Mouse (Mus musculus): Measurements from ENCODE around the gene Ufsp1.

Gene Ufsp1

DNA sequence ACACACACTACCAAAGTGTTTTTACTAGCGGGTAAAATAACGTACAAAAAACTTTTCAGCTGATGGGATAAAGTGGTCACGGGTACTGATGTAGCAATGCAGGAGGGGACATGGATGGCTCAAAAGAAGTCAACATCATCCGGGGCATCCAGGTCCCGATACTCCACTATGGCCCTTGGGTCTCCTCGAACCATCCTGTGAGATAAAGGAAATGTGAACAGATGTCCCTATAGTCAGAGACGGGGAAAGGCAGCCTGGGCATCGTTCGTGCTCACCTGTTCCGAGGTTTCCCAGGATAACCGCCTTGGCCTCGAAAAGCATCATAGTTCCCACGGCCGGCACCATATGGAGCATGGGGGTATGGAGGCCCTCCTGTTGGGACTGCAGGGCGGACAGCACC is 1.3 kb downstream of the Ufsp1 start:
- no peak for DNase-seq (ENCODE audit: low spot score)

DNA sequence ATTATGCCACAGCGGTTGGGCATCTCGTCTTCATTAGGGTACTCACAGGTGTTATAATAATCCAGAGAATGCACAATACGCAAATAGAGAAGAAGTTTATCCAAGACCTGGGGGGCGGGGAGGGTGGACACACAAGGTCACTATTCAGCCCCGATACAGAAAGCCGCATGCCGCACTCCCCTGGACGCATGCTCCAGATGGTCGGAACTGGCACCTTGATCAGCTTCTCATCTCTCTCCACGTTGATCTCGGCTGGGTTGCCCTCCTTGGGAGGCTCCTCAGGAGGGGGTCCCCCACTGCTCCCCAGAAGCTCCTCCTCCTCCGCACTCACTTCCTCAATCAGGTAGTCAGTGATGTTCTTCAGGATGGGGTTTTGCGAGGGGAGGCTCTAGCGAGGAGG is 2.7 kb downstream of the Ufsp1 start:
- DNase-seq (ENCODE audit: low spot score), result no peak

DNA sequence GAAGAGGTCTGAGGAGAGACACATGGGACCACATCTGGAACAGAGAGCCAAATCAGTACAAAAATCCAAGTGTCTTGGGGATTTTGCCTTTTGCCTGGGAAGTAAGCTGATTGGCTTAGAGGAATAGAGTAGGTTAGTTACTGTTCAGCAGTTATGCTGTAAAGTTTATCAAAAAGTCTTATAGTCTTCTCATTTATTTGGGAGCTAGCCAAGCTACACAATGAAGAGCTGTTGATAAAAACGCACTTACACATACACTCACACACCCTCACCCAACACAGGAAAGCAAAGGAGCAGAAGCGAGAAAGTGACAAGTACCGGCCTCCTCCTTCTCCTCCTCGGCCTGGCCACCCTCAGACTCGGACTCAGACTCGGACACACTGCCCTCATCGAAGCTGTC is 4.8 kb downstream of the Ufsp1 start:
- DNase-seq (ENCODE audit: low spot score), result no peak

DNA sequence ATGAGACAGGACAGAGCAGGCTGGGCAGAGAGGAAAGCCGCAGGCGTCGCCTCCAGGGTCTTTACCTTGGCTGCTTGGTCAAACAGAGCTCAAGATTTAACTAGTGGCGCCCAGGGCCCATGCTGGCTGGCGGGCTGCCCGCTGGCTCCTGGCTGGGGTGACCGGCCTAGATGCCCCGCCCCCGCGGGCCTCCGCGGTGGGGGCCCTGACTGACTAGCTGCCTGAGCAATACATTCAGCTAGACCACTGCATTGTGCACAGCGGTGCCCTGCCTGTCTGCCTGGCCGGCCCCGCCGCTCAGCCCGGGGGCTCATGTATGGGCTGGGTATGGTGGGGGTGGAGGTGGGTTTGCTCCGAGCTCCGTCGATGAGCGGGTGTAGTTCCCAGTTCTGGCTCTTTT is 6.8 kb downstream of the Ufsp1 start:
- no peak for DNase-seq (ENCODE audit: low spot score)

DNA sequence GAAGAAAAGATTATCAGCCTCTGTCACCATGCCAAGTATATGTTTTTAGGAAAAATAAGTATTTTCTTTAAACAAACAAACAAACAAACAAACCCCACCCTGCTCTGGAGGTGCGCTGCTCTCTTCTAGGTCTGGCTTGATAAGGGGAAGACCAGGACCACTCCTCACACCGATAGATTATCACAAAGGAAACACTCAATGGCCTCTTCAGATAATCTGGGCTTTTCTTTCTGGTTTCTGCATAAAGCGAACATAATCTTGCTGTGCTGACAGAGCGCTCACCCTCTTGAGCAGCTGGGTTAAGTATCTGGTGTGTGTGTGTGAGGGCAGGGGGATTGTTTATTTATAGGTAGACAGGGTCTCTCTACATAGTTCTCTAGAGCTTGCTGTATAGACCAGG is 9.2 kb downstream of the Ufsp1 start:
- no peak for DNase-seq (ENCODE audit: low spot score)

DNA sequence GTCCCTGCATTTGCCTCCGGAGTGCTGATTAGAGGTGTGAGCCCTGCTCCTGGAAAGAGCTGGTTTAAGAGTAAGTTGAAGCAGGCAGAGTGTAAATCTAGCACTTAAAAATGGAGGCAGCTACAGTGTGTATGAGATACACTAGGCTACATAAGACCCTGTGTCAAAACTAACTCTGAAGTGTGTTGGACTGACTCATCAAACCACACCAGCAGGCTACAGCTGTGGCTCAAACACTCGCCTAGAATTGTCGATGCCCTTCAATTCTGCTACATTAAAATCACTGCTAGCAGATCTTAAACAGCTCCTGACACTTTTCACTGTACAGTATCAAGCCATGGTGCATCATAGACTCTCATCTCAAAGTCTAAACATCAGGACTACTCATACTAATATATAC is 9.7 kb downstream of the Ufsp1 start:
- no peak for DNase-seq (ENCODE audit: low spot score)

DNA sequence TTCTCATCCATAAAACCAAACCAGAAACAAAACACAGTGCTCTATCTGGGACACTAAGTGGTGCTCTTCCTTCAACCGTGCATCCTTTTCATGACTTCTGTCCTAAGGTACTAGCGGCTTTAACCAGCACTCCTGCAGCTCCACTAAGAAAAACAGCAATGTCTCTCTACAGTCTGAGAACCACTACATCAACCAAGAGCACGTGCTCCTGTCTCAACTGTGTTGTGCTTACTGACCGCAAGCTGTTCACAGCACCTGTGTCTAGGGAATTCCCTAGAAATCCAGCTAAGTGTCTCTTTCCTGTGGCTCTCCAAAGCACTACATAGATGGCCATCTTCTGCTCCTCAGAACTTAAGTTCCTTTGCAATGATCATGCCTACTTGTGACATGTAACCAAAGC is 10.4 kb downstream of the Ufsp1 start:
- no peak for DNase-seq (ENCODE audit: low spot score)

DNA sequence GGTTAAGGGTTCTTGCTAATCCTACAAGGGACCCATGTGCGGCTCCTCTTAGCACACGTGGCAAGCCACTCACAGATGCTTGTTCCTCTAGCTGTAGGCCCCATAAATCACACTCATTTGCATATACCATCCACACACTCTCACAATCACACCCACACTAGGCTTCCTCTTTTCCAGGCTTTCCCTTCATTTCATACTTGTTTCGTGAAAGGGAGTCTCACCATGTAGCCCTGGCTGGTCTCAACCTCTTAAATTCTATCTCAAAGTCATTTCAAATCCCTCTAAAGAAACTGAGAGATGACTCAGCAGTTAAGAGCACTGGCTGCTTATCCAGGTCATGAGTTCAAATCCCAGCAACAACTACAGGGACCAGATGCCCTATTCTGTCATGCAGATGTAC is 11.4 kb downstream of the Ufsp1 start:
- DNase-seq (ENCODE audit: low spot score), result no peak

DNA sequence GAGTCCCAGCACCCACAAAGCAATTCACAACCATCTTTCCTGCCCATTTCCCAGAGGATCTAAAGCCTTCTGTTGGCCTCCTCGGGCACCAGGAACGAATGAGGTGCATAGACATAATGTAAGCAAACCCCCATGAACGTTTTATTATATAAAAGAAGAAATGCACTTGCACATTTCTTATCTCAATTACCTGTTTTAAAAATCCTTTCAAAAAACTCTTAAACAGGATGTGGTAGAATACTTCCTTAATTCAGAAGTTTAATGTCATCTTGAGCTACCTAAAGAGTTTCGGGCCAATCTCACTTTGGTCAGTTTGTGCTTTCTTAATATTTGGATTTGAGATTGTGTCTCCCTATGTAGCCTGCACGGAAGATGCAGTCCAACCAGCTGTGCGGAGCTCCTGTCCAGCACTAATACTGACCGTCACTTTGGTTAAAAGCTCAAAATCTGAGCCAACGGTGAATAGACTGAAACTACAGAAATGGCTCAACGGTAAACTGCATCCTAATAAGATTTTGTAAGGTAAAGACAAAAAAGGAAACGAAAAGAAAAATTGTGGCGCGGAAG is 12.1 kb downstream of the Ufsp1 start:
- no peak for DNase-seq (ENCODE audit: low spot score)

DNA sequence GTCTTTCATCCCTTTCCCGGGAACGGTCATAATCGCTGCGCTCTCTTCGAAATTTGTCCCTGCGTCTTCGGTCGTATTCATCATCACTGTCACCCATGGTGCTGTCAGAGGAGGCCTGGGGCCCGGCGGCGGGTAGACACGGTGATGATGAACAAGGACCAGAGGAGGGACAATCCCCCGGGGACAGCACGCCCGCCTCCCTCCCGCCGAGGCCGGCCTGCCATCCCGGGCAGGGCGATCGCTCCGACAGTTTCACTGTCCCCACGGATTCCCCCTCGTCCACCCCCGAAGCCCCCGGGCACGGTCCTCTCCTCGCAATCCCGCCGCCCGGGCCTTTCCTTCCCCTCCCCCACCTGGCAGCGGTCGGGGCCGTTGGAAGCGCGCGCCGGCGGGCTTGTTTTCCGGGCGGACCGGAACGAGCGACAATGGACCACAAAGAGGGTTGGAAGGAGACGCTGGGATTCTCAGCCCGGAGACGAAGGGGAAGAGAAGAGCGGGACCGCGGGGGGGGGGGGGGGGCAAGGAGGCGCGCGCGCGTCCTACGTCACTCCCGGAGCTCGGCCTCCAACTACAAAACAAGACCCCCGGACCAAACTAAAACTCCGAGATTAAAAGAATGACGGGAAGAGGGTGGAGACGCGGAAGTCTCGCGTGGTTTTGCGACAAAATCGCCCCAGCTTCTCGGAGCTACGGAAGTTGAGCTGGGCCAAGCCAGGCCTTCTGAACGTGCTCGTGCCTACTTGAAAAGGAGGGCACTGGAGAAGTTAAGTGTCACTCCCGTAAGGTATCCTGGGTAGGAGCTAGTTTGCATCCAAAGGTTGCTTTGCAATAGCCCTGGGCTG is 12.9 kb downstream of the Ufsp1 start, which contains the start of gene Srrt:
Gene Srrt, minus strand, starts transcription at position 604 of the 842 bp plus-strand sequence.
- DNase-seq (ENCODE audit: low spot score), result peak; percentile 91

DNA sequence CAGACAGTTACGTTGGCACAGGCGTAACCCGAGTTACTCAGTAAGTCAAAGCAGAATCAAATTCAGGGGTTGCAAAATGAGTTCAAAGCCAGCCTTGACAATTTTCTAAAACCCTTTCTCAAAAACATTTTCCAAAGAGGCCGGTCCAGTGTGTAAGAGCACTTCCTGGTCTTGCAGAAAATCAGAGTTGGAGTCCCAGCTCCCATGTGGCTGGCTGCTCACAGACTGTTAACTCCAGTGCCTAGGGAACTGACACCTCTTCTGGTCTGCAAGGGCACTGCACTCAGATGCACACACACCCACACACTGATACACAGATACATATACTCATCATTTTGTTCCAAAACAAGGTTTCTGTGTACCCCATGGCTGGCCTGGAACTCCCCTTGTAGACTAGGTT is 13.9 kb downstream of the Ufsp1 start:
- no peak for DNase-seq (ENCODE audit: low spot score)

DNA sequence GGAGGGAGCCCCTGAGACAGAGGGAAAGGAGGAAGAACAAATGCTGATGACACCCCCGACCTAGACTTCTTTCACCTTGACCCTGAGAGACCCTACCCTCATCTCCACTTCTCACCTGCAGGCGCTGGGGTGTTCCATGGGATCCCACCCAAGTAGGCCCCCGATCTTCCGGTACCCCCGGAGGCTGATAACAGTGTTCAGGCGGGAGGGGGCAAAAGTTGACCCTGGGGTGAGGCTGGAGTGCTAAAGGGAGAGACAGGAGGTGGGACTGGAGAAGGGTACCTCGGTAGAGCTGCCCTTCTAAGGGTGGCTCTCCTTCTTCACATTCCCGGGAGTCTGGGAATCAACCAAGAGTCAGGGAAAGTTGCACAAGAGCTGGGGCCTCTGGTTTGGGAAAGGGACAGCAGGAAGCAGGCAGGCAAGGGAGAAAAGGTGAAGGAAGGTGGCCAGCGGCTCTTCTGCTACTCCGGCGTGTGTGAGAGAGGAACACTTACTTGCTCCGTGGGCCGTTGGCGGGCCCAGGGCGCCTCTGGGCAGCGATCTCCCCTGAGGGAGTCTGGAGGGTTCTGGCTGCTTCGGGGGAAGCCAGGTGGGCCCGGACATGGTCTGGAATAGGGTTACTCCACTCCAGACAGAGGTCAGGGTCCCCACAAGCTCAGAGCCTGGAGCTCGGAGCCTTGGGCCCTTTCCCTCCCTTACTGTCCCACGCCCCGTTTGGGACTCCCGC is 19.2 kb downstream of the Ufsp1 start:
- no peak for DNase-seq (ENCODE audit: low spot score)

DNA sequence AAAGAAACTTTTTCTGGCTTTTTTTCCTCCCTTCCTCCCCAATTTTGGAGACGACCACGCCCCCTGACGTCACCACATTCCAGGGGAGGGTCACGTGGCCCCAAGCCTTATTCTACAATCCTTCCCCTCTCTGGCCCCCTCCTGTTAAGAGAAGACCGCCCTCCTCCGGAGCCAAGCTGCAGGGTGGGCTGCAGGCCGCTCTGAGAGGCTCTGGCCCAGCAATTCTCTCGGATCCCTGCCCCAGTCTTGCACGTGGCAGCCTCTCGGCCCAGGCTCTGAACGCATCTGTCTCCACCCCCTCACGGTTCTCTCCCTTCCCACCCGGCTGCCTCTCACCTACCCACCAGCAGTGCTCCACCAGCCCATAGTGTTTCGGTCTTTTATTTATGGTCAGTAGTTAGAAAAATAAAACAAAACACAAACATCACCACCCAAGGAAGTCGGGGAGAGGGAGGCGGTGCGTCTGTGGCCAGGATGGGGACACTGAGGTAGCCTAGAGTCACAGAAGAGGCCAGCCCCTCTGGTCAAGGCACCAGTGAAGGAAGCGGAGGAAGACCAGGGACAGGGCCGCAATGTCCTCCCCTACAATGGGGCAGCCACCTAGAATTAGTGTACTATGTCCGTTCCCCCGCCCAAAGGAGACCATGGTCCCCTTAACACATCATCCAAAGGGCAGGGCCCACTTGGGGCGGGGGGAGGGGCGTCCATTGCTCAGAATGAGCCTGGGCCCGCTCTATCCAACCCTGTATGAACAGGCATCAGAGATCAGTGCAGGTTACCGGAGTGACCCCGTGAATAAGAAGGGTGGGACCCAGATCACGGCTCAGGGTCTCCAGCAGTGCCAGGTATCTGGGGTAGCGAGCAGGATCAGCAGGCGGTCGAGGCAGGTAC is 20.0 kb downstream of the Ufsp1 start, which contains the start of gene Trip6:
Gene Trip6, minus strand, starts transcription at position 212 of the 891 bp plus-strand sequence.
- no peak for DNase-seq (ENCODE audit: low spot score)

DNA sequence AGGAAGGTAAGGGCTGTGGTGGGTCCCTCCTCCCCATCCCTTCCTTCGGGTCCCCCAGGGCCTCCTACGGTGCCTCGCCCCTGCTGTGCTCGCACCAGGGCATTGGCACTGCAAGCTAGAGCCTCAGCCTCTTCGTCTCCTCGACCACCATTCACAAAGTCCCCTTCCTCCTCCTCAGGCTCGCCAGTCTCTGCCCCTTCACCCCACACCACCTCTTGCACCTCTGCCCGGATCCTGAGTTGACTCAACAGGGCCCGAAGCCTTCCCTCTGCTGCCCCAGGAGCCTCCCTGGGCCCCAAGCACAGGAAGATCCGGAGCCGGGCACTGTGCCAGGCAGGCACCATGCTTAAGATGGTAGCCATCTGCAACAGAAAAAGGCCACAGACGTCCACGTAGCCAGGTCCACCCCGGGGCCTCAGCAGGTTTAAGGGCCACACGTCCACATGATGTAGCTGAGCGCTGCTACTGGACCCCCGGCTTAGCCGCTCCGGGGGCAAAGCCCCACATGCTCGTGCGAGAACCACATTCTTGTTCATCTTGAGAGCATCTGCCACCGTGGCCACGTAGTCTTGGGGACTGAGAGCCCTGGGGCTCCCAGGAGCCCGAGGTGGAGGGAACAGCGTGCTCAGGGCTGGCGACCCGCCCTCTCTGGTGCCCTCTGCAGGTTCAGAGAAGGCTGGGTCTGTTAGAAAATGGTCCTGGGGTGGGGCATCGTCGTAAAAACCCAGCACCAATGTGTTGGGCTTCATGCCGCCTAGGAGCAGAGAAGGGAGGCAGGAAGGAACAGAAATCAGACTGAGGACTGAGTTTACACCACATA is 20.9 kb downstream of the Ufsp1 start:
- DNase-seq (ENCODE audit: low spot score), result peak; percentile 51

DNA sequence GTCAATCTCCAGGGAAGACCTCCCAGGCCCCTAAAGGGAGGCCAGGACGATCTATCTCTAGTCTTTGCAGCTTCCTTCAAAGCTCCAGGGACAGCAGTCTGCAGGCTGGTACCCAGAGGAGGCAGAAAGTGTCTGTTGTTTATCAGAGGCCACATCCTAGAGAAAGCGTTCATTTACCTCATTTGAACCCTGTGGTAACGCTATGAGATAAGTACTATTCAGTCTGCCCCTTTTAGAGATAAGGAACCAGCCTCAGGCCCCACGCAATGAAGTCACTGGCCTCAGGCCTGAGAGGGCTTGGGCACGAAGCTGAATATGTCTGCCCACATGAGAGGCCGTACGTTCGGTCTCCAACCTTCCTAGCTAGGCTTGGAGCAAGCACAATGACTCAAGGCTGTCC is 22.9 kb downstream of the Ufsp1 start:
- no peak for DNase-seq (ENCODE audit: low spot score)

DNA sequence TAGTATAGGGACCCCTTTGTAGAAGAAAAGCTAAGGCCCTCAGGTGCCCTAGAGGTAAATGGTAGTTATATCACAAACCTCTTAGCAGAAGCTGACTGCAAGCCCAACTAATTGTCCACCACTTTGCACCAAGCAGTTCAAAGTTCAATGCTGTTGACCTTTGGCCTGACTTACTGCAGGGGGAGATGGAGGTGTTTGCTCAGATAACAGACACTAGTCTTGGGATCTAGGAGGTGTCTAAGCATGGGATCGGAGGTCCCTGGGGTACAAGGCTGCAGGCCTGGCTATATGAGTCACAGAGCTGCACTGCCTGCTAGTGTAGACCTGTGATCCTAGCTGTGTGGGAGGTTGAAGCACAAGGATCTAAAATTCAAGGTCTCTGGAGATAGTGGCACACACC is 24.1 kb downstream of the Ufsp1 start:
- no peak for DNase-seq (ENCODE audit: low spot score)

DNA sequence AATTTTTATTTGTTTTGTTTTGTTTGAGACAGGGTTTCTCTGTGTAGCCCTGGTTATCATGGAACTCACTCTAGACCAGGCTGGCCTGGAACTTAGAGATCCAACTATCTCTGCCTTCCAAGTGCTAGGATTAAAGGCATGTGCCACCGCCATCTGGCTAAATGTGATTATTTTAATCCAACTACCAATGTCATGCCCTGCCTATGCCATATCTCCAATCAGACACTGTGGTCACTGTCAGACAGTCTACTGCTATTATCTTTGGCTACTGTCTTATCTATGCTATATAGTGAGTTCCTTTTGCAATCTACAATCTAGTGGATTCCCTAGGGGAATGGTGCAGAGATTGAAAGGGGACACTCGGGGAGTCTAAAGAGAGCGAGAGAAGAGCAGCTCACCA is 26.6 kb downstream of the Ufsp1 start:
- DNase-seq (ENCODE audit: low spot score), result no peak

DNA sequence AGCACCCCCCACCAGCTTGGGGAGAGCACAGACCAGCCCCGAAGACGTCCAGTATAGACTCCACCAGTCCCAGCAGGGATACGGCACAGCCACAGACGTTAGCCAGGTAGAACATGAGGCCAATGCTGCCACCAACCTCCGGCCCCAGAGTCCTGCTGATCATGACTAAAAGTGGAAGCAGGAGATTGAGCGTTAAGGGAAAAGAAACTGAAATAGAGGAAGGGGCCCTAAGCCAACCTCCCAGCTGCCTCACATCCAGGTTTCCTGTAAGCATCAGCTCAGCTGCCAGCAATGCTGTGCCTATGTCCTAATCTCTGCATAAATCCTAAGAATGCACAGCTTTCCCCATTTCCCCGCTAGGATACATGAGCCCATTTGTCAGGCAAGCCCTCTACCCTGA is 36.5 kb downstream of the Ufsp1 start:
- DNase-seq (ENCODE audit: low spot score), result no peak

DNA sequence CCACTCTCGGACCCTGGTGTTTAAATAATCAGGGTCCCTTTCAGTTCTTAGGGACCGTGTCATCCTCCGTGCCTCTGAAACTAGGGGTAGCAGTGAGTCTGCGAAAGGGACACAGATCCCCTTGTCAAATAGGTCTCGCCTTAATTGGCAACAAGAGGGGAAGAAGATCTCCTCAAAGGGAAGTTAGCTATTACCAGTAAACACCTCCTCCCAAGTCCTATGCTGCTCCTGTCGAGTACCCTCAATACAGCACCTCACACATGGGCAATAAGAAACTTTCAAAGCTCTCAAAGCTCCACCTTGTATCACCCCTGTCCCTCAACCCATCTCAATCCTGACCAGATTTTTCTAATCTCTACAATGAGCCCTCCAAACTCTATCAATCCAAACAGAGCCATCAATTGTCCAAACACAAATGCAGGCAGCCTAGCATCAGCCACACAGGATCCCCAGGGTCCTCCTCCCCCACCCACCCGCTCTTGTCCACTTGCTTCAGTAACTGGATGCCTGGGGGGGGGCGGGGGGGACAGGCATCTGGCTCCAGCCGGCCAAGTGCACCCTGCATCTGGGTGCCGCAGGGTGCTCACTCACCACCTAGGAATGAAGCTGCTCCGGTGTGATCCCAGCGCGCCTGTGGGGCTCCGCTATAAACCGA is 38.6 kb downstream of the Ufsp1 start:
- no peak for DNase-seq (ENCODE audit: low spot score)

DNA sequence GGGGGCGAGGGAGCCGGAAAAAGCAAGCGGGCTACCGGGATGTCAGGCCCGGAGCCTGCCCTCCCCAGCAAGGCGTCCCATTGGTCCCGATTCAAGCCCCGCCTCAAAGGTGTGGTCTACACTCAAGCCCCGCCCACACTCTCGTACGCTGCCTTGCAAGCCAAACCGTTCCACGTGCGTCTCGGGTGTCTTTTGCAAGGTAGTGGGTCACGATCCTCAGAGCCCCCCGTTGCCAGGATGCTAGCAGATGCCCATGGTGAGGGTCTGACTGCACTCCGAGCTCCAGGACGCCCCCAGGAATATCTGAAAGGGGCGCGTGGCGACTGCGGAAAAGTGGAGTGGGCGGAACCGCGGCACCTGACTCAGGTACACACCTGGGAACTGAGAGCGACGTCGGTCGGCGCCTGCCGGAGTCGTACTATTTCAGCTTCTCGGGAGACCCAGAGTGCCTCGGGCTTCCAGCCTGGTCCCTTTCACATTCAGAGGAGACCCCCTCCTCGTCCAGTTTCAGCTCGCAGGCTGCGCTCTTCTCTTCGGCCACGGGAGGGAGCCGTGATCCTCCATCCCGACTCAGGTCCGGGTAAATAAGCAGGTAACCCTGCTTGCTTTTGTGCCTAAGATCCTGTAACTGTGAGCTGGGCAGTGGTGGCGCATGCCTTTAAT is 39.2 kb downstream of the Ufsp1 start, which contains the start of gene Slc12a9:
Gene Slc12a9, minus strand, starts transcription at position 86 of the 663 bp plus-strand sequence.
- DNase-seq (ENCODE audit: low spot score), result peak; percentile 89

Data from c-Kit-positive CD71-positive TER-119-positive erythroid progenitor cells, embryonic 14.5 days (primary cell).